Mouse (Mus musculus): ENCODE measurements at regions not wholly inside any gene's neighbourhood (a gene's known extent, or its start where the extent isn't known, plus 50 kb on each side); places are given as distances from the start of the nearest gene placed in this dataset.
A peak's percentile ranks its signal among the peaks of the same experiment; 100 is the strongest.

DNA sequence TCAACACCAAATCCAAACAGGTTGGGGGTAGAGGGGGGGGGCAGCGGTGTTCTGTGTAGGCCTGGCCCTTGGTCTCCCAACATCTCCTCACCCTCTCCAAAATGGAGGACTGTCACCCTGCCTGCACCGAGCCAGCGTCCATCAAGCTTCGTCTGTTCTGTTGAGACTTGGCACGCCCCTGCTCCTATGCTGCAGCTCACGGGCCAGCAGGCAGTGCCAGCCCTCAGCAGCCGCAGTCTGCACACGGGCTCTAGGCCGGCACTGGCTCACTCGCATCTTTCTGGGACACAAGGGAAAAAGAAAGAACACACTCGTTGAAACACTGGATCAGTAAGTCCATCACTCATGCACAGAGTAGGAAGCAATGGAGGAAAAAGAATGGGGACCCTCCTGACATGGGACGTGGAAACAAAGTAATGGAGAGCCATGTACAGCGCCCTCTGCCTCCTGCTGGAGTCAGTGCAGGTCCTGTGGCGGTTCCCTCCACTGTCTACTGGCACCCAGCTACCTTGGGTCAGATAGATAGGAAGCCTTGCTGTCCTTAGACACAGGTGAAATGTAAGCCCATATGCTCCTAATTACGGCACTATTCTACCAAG, 109.0 kb upstream of the 1700016C15Rik start:
- no peak for DNase-seq

DNA sequence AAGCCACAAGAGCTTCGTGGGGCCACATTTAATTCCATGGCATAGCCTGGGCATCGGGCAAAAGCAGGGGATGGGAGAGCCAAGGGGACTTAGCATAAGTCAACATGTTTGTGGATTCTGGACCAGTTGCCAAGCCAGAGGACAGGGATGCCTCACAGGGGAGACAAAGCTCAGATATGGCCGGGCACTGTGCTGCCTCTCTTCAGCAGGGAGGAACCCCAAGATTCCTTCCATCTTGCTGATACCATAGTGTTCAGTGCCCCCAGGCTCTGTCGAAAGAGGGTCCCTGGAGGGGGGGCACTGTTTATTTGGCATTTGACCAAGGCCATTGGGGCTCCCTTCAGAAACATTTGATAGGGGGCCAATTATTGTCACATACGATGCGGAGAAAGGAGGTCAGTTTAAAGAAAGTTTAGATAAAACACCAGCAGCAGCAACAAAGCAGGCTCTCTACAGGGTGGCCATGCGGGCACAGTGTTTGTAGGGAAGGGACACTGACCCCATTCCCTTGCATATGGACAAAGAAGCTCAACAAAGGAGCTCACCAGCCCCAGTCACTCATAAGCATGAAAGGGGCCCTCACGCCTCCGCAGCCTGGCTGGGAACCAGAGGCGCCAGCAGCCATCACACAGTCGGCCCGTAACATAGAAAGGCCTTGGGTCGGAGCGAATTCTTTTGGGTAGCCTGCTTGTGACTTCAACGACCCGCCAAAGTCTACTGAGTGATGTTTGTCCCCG, 107.6 kb upstream of the 1700016C15Rik start:
- DNase-seq = no peak

DNA sequence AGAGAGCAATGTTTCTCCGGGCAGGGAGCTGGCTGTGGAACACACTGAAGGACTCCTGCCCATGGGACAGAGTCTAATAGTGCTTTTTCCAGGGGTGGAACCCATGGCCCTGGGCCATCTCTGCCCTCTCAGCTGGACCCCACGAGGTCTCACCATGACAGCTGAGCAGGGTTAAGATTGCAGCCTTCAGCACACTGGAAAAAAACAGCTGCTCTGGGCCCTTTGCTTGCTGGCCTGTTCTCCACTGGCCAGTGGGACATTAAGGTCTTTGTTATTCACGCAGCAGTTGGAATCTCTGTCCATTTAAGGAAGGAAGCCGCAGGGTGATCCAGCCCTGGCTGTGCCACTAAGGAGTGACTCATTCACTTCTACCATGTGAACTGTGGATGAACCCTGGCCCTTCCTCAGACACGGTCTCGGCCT, 106.3 kb upstream of the 1700016C15Rik start:
- DNase-seq = no peak

DNA sequence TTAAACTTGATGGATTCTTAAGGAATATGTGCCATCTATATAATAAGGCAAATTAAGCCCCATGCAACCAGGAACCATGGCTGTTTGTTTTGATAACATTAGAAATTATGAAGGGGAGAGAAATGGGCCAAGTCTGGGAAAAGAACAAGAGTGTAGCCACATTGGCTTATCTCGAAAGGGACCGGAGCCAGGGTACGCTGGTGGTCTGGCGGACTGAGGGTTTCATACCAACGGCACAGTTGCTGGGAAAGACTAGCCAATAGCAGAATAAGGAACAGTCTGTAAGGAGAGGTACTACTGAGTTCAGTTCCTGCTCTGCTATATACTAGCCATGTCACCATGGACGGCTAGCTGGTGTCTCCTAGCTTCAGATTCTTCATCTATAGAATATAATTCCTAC, 105.9 kb upstream of the 1700016C15Rik start:
- no peak for DNase-seq

DNA sequence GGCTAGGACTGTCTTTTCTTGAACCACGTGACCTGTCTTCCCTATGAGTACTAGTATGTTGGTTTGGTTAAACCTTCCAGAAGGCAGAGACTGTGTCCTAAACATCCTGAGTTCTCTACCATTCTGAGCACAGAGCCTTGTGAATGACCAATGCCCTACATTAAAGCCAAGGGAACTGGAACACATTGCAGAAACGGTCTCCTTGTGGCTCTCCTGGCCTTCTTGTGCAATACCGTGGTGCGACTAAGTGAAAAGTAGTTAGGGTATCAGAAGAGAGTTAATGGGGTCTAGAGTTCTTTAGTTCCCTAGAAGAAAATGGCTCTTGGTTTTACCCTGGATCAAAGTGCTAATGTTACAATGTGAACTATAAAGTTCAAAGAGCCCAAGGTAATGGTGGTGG, 101.8 kb upstream of the 1700016C15Rik start:
- DNase-seq = no peak

DNA sequence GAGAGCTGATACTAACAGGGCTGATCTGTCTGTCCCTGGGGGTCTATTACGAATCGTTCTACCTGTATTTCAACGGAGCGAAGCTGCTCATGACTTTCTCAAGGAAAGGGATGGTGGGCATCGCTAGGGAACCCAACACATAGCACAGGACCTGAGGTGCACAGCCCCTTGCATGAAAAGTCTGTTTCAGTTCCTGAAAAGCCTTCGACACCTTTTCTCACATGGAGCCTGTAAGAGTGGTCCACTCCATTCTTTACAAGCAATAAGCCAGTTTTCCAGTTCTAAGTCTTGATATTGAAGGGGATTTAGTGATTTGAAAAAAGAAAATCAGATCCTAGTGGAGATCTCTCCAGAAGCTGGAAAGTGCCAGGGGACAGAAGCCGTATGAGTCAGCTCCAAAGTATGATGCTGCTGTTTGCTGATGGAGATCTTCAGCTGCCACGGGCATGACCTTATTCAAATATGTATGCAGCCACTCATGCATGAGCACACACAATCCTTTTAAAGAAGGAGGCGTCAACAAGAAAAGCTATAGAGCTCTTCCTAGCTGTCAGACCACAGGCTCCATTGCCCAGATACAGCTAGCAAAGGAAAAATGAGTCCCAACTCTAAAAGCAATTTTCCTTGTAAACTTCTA, 95.5 kb upstream of the 1700016C15Rik start:
- no peak for DNase-seq

DNA sequence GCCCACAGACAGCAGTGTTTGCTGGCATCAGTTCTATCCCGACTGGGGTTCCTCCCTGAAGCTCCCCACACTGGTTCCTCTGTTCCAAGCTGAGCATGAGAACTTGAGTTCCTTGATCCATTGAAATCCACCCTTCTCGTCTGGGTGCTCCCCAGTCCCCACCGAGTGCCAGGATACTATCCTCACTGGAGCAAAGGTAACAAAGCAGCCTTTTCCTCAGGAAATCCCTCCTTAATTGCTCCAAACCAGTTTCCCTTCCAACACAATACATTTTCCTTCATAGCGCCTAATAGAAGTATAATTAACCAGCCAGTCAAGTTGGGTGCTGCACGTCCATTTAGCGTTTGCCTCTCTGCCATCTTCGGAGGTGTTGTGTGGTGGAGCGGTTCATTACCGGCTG, 92.6 kb upstream of the 1700016C15Rik start:
- DNase-seq = no peak

DNA sequence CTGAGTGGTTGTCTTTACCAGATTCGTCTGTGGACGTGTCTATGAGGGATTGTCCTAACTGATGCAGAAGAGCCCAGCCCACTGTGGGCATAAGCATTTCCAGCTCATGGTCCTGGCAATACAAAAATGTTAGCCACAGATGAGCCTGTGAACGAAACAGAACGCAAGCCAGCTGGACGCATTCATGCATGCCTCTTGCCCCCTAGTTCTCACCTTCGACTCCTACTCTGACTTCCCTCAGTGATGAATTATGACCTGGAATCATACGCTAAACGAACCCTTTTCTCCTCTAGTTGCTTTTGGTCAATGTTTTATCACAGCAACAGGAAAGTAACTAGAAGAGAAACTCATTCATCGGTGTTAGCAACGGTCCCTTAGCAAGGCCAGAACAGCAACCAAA, 91.2 kb upstream of the 1700016C15Rik start:
- DNase-seq = no peak

DNA sequence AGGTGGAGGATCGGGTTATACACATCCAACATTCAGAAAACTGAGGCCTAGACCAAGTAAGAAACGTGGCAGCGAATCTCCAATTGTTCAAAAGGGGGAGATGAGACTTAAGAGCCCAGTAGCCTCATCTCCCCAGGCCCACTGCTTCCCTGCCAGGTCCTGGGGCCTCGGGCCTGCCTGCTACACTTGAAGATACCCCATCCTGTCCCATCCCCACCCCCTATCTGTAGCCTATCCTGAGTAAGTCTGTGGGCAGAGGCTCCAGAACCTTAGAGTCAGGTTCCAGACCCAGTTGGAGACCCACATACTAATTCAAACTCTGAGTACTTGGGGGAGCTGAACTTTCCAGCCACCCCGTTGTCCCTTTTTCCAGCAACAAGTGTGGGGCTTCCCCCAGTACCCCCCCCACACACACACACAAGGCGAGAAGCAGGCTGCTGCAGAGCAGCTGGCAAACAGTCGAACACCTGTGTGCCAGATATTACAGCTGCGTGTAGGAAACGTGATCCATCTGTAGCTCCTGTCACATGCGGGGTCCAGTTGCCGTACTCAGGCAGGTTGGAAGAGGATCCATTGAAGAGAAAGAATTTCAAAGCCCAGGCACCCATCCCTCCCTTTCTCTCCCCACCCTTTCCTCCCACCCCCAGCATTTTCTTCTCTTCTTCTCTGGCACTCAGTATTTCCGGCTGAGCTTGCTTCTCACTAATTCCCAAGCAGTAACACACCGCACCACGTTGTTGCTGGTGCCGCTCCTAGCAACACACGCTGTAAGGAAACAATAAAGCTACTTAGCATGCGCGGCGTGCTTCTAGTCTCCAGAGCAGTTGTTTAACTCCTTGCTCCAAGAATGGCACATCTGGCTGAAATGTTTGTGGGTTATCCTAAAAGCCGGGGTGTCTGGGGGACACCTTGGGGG, 89.4 kb upstream of the 1700016C15Rik start:
- peak; percentile 31 for DNase-seq

DNA sequence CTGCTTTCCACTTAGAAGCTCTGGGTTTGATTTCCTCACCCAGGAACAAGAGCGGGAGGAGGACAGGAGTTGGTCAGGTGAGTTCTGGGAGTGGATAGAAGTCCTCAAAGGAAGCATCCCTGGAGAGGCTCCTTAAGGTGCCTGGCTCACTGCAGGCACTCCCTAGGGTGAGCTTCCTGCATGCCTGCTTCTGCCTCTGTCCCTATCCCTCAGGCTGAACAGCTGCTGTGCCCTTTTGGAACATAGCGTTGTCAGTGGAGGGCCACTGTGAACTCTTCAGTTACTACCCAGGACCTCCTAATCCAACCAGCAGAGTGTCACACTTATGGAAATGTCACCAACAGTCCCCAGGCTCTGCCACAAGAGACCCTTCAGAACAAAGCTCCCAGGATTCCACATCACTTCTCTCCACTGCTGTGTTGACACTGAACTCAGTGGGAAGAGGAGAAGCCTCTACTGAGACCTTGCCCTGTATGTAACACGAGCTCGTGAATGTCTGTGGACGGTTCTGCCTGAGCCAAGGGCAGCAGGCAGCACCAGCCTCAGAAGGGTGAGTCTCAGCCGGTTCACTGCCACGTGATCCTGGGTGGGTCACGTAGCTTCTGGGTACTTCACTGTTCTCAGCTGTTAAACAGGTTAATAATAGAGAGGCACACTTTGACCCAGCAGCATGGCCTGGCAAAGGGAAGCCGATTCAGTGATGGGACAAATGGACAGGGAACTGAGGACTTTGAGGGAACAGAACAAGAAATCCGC, 86.7 kb upstream of the 1700016C15Rik start:
- no peak for DNase-seq

DNA sequence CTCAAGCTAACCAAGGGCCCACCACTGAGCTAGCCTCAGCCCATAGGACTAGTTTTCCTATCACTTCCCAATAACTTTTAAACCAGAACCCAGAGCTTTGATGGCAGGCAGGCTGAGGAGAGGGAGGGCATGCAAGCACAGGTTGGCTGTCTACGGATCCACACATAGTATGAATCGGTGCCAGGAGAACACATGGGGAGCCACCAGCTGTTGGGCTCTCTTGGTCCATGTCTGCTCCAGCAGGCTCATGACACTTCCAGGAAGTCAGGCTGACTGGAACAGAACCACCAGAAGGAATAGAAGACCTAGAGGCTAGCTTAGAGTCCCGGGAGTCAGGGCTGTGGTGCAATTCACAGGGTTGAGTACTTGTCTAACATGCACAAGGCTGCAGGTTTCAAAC, 86.0 kb upstream of the 1700016C15Rik start:
- no peak for DNase-seq

DNA sequence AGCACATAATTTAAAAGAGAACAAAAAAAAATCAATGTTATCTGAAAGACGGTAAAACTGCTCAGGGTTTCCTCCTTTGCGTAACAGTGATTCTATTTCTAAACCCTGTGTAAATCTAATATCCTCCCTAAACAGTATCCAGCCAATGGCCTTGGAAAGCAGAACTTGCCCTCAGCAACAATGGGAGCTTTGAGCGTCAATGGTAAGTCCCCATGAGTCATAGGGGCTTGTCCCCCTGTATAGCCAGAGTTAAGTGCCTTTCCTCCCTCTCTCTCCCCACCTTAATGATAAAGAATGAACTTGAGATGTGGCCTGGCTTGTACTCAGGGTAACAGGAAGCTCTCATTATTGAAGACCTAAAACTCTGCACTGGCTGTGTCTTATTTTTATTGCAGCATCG, 85.4 kb upstream of the 1700016C15Rik start:
- DNase-seq = no peak

DNA sequence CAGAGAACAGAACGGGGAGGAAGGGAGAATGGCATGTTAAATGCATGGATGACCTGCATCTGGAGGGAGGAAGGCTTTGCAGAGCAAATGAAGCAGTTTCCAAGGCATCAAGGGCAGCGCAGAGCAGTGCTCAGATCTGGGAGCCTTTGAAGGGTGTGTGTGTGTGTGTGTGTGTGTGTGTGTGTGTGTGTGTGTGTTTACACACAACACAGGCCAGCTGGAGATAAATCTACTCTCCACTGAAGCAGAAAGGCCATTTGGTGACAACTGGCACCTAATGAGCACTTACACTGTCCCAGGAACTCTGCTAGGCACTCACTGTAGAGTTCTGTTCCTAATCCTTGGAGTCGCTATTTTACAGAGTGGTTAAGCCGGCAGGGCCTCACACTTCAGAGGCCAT, 84.3 kb upstream of the 1700016C15Rik start:
- no peak for DNase-seq

DNA sequence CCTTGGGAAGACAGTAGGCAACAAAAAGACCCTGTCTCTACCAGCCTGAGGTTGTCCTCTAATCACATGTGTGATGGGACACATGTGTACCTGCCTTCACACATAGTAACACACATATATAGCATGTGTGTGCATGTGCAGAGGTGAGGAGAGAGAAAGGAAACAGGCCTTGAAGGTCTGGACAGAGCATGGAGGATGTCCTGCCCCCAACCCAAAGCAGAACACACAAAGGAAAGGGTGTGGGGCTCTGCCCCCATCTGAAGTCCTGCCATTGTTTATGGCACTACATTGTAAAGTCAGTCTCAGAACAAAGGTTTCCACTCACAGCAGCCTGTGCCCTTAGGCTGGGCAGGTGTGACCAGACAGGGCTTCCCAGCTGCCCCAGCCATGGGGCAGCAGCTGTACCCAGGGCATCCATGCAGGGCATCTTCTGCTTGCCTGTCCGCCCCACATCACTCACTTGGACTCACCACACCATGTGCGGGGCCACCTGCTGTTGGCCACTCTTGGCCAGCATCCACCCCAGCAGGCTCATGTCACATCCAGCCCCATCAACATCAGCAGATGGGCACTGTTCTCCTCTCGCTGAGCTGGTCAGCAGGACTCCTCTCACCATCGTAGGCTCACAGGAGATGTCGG, 83.6 kb upstream of the 1700016C15Rik start:
- no peak for DNase-seq

DNA sequence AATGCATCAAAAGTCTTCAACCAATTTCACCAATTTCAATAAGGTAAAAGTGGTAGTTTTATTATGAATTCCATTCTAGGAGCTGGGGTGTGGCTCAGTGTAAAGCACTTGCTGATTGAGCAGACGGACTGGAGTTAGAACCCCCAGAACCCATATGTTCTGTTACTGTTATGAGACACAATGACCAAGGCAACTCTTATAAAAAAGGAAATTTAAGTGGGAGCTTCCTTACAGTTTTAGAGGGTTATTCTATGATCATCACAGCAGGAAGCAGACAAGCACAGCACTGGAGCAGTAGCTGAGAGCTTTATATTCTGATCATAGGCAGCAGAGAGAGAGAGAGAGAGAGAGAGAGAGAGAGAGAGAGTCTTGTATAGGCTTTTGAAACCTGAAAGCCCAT, 81.7 kb upstream of the 1700016C15Rik start:
- no peak for DNase-seq

DNA sequence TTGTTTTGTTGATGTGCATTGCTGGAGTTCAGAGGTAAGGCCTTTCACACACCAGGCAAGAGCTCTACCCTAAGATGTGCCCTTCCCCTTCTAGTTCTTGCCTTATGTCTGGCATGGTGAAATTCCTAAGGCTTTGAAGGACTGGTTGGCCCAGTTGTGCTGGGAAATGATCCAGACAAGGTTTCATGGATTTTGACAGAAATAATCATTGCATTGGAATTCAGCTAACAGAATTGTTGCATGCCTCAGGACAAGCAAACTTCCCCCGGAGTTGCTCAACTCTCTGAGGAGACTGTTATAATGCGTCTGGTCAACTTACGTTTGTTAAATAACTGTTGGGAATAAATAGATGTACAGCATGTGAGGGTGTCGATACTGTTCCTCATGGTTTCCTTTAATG, 80.6 kb upstream of the 1700016C15Rik start:
- DNase-seq = no peak

DNA sequence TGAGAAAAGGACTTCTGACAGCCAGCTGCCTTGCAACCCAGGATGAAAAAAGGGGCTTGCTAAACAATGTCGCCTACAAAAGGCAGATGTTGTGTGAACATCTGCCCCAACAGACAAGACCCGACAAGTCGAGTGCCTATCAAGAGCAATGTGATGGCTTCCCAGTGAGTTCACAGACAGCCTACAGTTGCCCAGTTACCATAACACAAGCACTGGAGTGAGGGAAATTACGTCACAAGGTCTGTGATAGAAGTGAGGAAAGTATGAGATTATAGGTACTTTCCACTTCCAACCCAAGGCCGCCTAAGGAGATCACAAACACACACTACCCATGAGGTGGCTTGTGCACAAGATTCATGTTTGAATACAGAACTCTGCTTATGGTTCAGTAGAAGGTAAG, 78.4 kb upstream of the 1700016C15Rik start:
- DNase-seq = no peak

DNA sequence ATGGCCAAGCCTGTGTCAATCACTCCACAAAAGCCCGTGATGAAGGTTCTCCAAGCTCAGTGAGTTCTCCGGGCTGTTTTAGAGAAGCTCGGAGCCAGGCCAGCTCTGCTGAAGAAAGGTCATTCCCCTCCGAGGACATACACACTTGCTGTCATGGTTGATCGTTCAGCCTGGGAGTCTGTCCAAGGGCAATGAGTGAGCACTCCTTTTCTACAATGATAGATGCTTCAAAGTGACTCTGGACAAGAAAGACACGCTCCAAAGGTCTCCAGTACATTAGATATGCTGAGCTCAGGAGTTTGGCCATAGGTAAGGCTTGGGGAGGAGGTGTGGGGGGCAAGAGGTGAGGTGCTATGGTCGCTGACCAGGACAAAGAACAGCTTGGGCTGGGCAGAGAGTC, 66.5 kb upstream of the 1700016C15Rik start:
- no peak for DNase-seq

DNA sequence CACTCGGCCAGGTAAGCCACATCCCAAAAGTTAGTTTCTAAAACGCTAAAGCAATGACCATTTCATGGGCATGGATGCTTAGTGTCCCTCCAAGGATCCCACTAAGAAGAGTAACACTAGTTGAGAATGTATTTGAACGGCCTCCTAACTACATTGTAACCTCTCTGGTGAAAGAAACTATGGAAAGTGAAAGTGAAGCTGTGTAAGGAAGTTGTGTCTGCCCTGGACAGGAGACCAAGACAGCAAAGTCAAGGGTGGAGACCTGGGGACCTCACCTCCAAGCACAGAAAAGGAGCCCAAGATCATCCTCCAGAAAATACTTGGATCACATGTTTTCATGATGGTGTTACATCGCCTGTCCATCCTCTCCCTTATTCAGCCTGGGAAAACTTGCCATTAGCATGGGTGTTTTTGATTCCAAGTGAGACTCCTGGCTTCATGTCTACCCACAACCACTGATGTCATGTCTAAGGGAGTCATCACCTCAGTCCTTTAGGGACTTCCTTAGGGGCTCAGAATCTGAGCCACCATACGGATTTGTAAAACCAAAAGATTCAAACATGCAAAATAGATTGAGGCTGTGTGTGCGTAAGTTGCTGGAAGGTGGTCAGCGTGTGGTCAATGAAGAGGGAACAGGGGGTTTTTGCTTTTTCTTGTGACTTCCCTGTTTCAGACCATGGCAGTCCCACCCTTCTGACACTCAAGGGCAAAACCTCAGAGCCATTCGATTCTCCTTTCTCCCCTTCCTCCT, 62.4 kb upstream of the 1700016C15Rik start:
- no peak for DNase-seq

DNA sequence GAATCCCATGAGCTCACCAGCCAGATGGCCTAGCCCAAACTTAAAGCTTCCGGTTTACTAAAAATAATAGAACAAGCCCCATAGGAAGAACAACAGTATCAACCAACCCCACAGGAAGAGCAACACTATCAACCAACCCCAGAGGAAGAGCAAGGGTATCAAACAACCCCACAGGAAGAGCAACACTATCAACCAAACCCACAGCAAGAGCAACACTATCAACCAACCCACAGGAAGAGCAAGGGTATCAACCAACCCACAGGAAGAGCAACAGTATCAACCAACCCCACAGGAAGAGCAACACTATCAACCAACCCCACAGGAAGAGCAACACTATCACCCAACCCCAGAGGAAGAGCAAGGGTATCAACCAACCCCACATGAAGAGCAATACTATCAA, 59.0 kb upstream of the 1700016C15Rik start:
- DNase-seq = no peak

DNA sequence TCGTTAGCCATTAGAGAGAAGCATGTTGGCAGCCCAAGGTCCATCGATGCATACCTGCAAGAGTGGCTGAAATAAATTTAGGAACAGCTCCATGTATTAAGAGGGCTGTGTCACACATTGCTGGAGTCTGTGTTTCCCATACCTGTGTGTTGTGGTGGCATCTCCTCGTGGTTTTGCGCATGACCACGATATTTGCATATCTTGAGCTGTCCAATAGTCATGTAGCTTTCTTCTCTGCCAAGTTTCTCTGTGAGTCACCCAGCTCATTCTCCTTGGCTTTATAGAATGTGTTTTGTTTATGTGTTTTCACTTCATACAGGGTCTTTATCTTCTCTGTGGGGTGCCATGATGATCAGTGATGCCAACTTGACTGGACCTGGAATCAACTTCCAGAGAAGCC, 53.0 kb upstream of the 1700016C15Rik start:
- no peak for DNase-seq
